Comparison of ENCODE assay signal across 14 mouse cellular contexts in genomic region chr6:98994902-98995301, GRCm38 (mm10).
DNase-seq lines count a peak whose midpoint lies in the region; ATAC-seq and TF ChIP-seq lines count a peak whose summit lies in the region.
"Had no signal": no experiment of that assay in that cellular context is flagged by ENCODE, and none has a peak within 500 bp of the region (broad histone marks: within the 10 kb centered on the region; RNA-seq: fewer than 3 reads in every experiment).

No protein-coding gene starts in this region.

- H3K27ac ChIP-seq in left cerebral cortex, adult 2 months, result 0 out of 2 replicates have a peak overlapping the region, but pooled peaks have one; percentile 16
- peak overlapping the region; percentile 73 for H3K27ac ChIP-seq in hindbrain, embryonic 12.5 days
- H3K27ac ChIP-seq: limb, embryonic 12.5 days had no signal

- intact Hi-C loops in left cerebral cortex, adult 2 months (cut with DNase I), result no loop called here
- intact Hi-C loops in left cerebral cortex, postnatal 10 days (cut with DNase I), result no loop called here

- ATAC-seq in hindbrain, embryonic 12.5 days (ENCODE audit: low FRiP score), result no peak
- no peak for ATAC-seq in monocyte, adult 5-6 weeks (replicated peaks; ENCODE audit: insufficient number of reproducible peaks, low FRiP score, low TSS enrichment, poor library complexity, severe bottlenecking)
- ATAC-seq: Patski had no signal

- 73% methylated on average over 4 of the region's 4 CpGs for WGBS in hindbrain, embryonic 12.5 days

- DNase-seq in left cerebral cortex, adult 2 months (ENCODE audit: extremely low spot score in 1 of 2, low spot score in 2 of 2), result no peak
- DNase-seq in left cerebral cortex, postnatal 10 days (ENCODE audit: extremely low spot score in 1 of 2, low spot score in 2 of 2), result no peak
- peak; percentile 72 to 77 for DNase-seq in spleen, postnatal 36 days (ENCODE audit: low spot score in 2 of 2)
- DNase-seq in spleen, adult 12 weeks (ENCODE audit: low spot score), result no peak
- DNase-seq in adrenal gland, adult 18-20 months (ENCODE audit: low spot score in 2 of 2), result no peak
- DNase-seq: cerebellum, adult 18-20 months; gastrocnemius, postnatal 36 days; kidney, postnatal 36 days; thymus, postnatal 36 days had no signal

- H3K4me2 ChIP-seq in hindbrain, embryonic 12.5 days (replicated peaks), result peak overlapping the region; percentile 31; the same call in 1 of the 2 replicates
- H3K4me2 ChIP-seq: limb, embryonic 12.5 days had no signal

- no peak overlapping the region for H3K4me3 ChIP-seq in left cerebral cortex, adult 2 months
- H3K4me3 ChIP-seq in hindbrain, embryonic 12.5 days, result no peak overlapping the region
- H3K4me3 ChIP-seq: hindbrain, embryonic 15.5 days; limb, embryonic 12.5 days had no signal

- H3K4me1 ChIP-seq in hindbrain, embryonic 12.5 days, result peaks cover 49% of the 10 kb centered on the region

- H3K36me3 ChIP-seq in hindbrain, embryonic 12.5 days, result no peaks in the 10 kb centered on the region
- H3K36me3 ChIP-seq: hindbrain, embryonic 15.5 days; limb, embryonic 12.5 days had no signal

- TF ChIP-seq CTCF in left cerebral cortex, adult 2 months (IDR thresholded peaks at IDR 0.05), result no peak

- H3K9ac ChIP-seq in hindbrain, embryonic 12.5 days, result no peak overlapping the region
- H3K9ac ChIP-seq: hindbrain, embryonic 15.5 days; limb, embryonic 12.5 days had no signal

- H3K9me3 ChIP-seq in hindbrain, embryonic 12.5 days (replicated peaks), result no peaks in the 10 kb centered on the region
- H3K9me3 ChIP-seq: hindbrain, embryonic 15.5 days; limb, embryonic 12.5 days had no signal

- H3K27me3 ChIP-seq in hindbrain, embryonic 12.5 days, result no peaks in the 10 kb centered on the region
- H3K27me3 ChIP-seq: hindbrain, embryonic 15.5 days; Patski had no signal

Comparison
In these comparisons a context has a peak if more than half of its experiments do, and no peak if none do; other contexts are left out.
1. DNase-seq: peak in spleen, postnatal 36 days (2 of 2); none in left cerebral cortex, adult 2 months (0 of 2), left cerebral cortex, postnatal 10 days (0 of 2), spleen, adult 12 weeks (single experiment) and adrenal gland, adult 18-20 months (0 of 2).